Mouse (Mus musculus): Measurements from ENCODE around the gene Smtn.

DNA sequence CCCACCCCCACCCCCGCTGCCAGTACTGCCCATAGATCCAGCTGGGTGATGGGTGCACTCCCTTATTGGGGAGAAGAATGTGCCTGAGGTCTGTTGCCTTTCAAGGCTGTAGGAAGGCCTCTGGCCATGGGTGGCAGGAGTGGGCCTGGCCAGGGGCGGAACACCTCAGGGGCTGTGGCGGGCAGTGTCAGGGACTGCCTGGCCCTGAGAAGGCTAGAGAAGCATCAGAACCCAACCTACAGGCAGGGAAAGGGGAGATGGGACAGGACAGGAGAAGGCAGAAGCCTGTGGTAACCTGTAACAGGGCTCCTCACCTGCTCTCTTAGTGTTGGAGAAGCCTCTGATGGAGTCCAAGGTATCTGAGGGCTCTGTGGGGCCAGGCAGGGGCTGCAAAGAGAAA, 9.7 kb downstream of the Smtn start:
- TF ChIP-seq POLR2A (IDR thresholded peaks at IDR 0.05; ENCODE audit: control insufficient read depth, low read depth, low read length) = no peak
- TF ChIP-seq CTCF (IDR thresholded peaks at IDR 0.05; ENCODE audit: control insufficient read depth, insufficient read depth, insufficient replicate concordance, low read depth, low read length) = no peak
